Mouse (Mus musculus) embryonic fibroblast, embryonic 13.5 days (primary cell): Measurements from ENCODE around the gene Pgbd1. TPM values are rescaled to one million over a fixed set of nuclear protein-coding genes. Genes with fewer than 3 reads are reported as not detected.
A peak's percentile ranks its signal among the peaks of the same experiment; 100 is the strongest.
"Not testable (repeated sequence)": the region's sequence is repeated elsewhere in the genome, so short reads cannot be mapped to it uniquely, and the experiment has no call there.

Experiments
- H3K27ac ChIP-seq: 2 replicates; pipeline ENCODE4 v1.5.1; 2012; ENCODE audit warnings: low read length, control low read depth, inconsistent platforms; ENCODE audit not compliant: insufficient read depth
- H3K4me1 ChIP-seq: 2 replicates; pipeline ENCODE4 v1.6.1; 2011; ENCODE audit warnings: low read length; ENCODE audit not compliant: control insufficient read depth, insufficient read depth
- H3K4me3 ChIP-seq: 2 replicates; pipeline ENCODE4 v1.5.1; 2011; ENCODE audit warnings: mild to moderate bottlenecking, control low read depth, low read length; ENCODE audit not compliant: insufficient read depth
- CTCF ChIP-seq: IDR thresholded peaks from 2 replicates; pipeline ENCODE4 v1.5.1; 2011; ENCODE audit warnings: mild to moderate bottlenecking, control low read depth, low read length, moderate library complexity, borderline replicate concordance; ENCODE audit not compliant: insufficient read depth
- POLR2A ChIP-seq: IDR thresholded peaks from 2 replicates; pipeline ENCODE4 v1.6.1; 2011; ENCODE audit warnings: low read depth, mild to moderate bottlenecking, control low read depth, low read length, moderate library complexity
- polyA plus RNA-seq: library from polyadenylated mRNA; stranded (reverse); fragments of >200 nt; gene quantifications from 2 replicates; pipeline ENCODE4 v1.2.4, GENCODE M21; 2011; ENCODE audit warnings: low read depth; ENCODE audit not compliant: missing spikeins, insufficient read length

The Pgbd1 gene
- 0.77 and 0.92 TPM in 2 replicates for polyA plus RNA-seq

GRCm38 (mm10) chr13:21440503-21441206, at the start of gene Pgbd1:
Gene Pgbd1, minus strand, starts transcription at chr13:21441058.
- Histone ChIP-seq H3K27ac (no peak within 1 kb of the TSS), H3K4me3 (peak within 1 kb of the TSS; percentile 48), H3K4me1 (no peaks in the 10 kb centered on the region)
- TF ChIP-seq POLR2A = peak; percentile 33; the same call in 1 of the 2 replicates
- TF ChIP-seq CTCF = peak; percentile 25; the same call in 1 of the 2 replicates

- Histone ChIP-seq H3K27ac (no peak overlapping the region), H3K4me3 (no peak overlapping the region), H3K4me1 (no peaks in the 10 kb centered on the region)
- TF ChIP-seq POLR2A (no peak), CTCF (no peak)
These were observed 46.0 kb upstream of the Pgbd1 start for GRCm38 (mm10) chr13:21486881-21487280.

- peak within 1 kb of the TSS; percentile 44 for H3K27ac ChIP-seq
- H3K4me1 ChIP-seq = not testable (repeated sequence)
- TF ChIP-seq POLR2A = peak; percentile 54; the same call in 1 of the 2 replicates
- H3K4me3 ChIP-seq = peak within 1 kb of the TSS; percentile 60
These were observed 38.2 kb upstream of the Pgbd1 start, which contains the start of the genes Zkscan4 and Gm10065 for GRCm38 (mm10) chr13:21478759-21479670. Gene Zkscan4, plus strand, starts transcription at chr13:21478907. Gene Gm10065, minus strand, starts transcription at chr13:21479441.

DNA sequence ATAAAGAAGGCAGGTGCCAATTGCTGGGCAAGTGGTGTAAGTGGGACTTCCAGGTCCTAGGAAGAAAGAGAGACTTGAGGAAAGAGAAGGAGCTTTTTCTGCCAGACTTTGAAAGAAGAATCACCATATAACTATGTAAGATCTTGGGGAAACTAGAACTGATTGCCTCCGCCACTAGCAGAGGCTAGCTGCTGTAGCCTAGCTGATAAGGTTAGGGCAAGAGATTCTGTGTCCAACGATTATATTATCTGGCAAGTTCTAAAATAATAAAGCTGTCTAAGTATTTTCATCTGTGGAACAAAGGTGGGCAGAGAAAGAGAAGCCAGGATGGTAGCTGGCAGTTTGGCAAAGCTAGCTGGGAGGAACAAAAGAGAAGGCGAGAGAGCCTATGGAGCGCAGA, 31.6 kb upstream of the Pgbd1 start:
- Histone ChIP-seq H3K4me3 (no peak overlapping the region), H3K27ac (no peak overlapping the region), H3K4me1 (peaks cover 2% of the 10 kb centered on the region)
- TF ChIP-seq POLR2A (no peak), CTCF (no peak)

- TF ChIP-seq CTCF = no peak
- peaks cover 2% of the 10 kb centered on the region for H3K4me1 ChIP-seq
- no peak overlapping the region for H3K4me3 ChIP-seq
- no peak overlapping the region for H3K27ac ChIP-seq
These were observed 28.2 kb upstream of the Pgbd1 start for GRCm38 (mm10) chr13:21469097-21469496.

- peak; percentile 91 for TF ChIP-seq POLR2A
- no peak for TF ChIP-seq CTCF
- Histone ChIP-seq H3K4me1 (peaks cover 2% of the 10 kb centered on the region), H3K4me3 (peak within 1 kb of the TSS; percentile 58), H3K27ac (no peak within 1 kb of the TSS)
These were observed 27.5 kb upstream of the Pgbd1 start, which contains the start of gene Nkapl for GRCm38 (mm10) chr13:21468061-21469019. Gene Nkapl, minus strand, starts transcription at chr13:21468509.

DNA sequence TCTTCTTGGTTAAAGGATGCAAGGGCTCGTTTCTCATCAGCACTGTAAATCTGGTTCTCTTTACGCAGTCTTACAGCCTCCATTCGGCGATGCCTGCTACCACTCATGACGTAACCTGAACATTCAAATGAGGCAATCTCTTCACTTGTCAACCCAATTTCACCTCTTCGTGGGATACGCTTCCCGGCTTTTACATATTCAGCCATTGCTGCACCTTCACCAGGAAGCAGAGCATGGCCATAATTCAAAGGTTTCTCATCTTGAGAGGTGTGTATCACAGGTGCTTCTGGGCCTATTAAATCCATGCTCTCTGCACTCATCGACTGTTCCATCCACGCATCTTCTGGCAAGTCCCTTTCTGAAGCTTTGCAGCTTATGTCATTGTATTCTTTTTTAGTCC, 26.5 kb upstream of the Pgbd1 start:
- Histone ChIP-seq H3K4me3 (no peak overlapping the region), H3K27ac (no peak overlapping the region), H3K4me1 (peaks cover 2% of the 10 kb centered on the region)
- TF ChIP-seq POLR2A = no peak
- TF ChIP-seq CTCF = no peak

GRCm38 (mm10) chr13:21462516-21462915, 21.7 kb upstream of the Pgbd1 start:
- H3K4me3 ChIP-seq, H3K4me1 ChIP-seq, H3K27ac ChIP-seq: not testable (repeated sequence)

DNA sequence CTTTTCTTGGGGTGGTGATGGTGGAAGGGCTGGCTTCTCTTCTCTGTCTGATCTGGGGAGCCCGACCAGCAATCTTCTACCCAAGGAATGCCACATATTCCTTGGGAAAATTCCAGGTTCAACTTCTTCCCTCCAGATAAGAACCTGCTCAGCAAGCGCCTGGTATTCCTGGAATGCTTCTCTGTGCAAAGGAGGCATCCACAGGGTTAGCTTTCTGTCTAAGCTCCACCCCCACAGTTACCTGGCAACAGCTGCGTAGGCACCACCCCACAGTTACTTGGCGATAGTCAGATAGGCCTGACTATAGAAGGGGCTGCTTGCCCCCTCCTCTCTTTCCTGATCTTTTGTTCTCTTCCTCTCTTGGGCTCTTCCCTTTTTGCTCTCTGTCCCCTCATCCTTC, 15.5 kb upstream of the Pgbd1 start:
- Histone ChIP-seq H3K4me1 (no peaks in the 10 kb centered on the region), H3K27ac (no peak overlapping the region)

More for the DNA sequence above, 15.5 kb upstream of the Pgbd1 start:
- H3K4me3 ChIP-seq = no peak overlapping the region
- TF ChIP-seq POLR2A (no peak), CTCF (no peak)
